Mouse (Mus musculus) cerebellum, adult 11 months (tissue): ENCODE data around the gene Rerg.

ENCODE experiments used
- DNase-seq: peaks from one replicate; pipeline ENCODE4 v3.0.0; 2022

Gene Rerg

DNA sequence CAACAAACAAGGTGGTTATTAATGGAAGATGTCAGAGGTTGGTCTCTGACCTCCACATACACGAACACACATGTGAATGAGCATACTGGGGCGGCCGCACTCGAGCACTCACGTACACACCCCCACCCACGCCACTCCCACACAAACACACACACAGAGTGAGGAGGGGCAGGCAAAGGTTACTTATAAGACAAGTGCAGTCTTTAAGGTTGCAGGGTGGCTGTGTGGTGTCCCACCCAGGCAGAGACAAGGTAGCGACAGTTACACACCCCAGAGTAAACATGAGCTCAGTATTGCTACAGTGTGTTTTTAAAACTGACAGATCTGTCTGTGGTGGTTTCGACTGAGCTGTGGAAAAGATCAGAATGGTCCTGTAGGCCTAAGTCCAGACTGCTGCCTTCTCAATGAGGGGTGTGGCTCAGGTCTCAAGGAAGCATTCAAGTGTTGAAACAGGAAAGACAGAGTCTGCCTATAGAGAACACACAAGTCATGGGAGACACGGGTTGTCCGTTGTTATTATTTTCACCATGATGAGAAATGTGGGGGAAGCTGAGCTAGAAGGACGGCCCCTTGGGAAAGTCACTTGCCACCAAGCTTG is 8.7 kb downstream of the Rerg start:
- DNase-seq = no peak

DNA sequence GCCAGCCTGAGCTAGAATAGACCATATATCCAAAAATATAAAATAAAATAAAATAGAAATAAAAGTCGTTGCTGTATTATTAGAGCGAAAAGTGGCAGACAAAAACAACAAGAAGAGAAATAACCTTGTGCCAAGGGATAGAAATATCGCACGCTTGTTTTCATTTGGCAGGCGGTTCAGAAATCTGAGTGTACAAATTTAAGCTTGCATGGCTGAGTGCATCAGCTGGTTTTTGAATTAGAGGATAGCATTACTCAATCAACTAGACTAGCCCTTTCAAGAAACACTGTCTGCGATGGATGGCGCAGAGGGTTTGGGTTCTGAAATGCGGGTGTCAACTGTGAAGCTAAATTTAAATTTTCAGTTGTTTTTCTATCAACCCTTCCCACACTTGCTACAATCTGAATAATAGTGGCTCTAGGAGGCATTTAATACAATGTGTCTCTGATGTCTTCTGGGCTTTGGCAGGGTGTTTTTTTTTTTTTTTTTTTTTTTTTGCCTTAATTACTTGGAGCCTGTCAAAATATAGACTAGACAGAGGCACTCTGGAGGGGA is 10.8 kb downstream of the Rerg start:
- no peak for DNase-seq

DNA sequence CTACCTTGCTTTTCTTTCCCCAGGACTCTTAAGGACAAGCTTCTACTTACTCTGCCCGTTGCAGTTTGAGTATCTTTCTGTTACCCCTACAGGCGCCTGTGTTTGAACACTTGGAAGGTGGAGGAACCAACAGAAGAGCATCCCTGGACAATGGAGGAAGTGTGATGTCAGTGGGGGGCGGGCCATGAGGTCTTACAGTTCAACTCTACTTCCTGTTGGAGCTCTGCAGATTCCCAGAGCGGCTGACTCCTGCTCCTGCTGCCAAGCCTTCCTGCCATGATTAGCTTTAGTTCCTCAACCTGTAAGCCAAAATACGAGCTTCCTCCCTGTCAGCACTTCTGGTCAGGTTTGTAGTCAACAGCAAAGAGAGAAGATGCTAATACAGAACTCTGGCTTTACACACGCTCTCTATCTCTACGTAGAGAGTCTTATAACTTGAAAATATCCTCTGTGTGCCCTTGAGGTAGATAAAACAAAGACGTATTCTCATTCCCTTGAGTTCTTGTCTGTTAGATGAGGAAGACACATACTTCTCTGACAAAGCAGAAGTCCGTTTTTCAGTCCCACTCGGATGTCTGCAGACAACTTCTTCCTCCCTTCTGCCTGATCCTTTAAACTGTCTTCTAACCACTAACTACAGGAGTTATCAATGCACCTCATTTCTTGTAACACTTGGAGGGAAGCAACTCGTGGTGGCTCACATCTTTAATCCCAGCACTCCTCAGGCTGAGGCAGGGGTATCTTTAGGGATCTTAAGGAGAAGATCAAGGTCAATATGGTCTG is 13.7 kb downstream of the Rerg start:
- no peak for DNase-seq

DNA sequence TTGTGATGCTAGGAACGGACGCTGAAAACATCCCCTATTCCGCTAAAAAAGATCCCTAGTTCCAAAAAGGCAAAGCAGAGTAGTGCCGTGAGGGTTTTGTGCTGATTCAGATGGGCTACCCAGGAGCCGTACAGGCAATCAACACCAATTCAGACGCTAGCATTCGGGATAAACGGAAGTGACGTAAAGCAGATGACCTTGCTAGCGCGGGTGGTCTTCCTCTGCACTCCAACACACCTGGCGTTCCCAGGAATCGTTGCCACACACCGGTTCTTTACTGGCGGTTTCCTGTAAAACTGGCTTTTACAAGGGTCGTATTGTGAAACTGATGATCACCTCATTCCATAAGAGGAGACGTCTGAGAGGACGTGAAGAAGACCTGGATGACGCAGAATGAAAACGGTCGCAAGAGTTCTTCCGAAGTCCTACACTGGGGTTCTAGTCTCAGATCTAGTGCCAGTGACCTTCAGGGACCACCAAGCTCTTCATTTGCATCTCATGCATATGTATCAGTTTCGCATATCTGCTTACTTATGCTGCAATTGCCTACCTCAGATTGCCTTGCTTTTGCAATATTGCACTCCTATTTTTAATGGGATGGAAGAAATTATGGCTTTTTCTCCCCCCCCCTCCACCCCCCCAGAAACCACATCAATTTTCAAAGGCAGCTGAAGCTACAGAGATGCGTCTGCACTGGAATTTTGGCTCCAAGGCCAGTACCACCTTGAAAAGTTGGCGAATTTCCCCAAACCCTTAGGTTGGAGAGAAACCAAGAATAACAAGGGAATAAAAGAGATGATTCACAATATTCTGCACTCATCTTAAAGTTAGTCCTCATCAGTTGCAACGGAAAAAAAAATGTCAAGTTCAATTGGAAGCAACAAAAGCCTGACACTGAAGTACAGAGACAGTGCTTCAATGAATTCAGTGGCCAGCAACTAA is 14.8 kb downstream of the Rerg start:
- DNase-seq = no peak

DNA sequence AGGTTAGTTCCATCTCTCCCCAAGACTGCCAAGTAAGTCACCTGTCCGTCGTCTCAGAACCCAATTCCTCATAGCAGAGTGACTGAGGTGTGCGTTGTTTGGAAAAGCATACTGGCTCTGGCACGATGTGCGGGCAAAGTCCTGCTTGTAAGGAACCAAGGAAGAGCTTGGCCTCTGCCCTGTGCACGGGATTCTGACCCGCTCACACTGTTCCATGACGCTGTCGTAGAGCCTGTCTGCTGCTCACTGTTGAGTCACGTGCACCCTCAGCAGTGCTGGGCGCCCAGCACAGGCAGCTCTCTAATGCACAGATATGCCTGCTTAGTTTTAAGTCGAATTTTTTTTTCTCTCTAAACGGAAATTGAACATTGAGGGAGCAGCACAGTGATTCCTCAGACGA is 17.3 kb downstream of the Rerg start:
- DNase-seq = no peak

DNA sequence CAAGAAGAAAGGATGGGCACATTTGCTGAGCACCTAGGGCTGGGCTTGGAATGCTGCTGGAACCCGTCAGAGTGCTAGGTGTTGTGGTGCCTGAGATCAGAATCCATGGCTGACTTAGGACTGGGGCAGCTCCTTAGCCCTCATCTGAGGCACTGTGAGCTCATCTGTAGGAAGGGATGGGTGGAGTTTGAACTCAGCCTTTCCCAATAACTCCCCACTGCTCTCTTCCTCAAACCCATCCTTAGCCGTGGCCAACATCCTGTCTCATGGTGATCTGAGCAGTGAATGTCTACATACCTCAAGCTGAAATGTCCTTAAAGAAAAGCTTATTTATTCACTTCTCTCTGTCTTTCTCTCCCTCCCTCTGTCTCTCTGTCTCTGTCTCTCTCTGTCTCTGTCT is 19.3 kb downstream of the Rerg start:
- DNase-seq = no peak

DNA sequence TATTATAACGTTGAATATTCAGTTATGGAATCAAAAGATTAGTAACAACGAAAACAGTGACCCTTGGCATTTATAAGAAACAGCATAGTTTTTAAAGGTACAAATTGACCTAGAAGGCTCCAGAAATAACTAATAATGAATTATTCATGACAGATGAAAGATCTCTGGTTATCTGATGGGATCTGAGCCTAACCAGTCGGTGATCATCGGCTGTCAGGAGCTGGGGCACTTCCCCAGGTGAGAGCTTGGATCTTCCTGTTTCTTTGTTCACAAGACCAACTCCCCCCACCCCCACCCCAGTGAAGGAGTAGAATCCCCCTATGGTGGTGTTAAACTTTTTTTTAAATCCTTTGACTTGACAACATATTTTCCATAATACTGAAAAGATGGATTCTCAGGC is 20.5 kb downstream of the Rerg start:
- no peak for DNase-seq

DNA sequence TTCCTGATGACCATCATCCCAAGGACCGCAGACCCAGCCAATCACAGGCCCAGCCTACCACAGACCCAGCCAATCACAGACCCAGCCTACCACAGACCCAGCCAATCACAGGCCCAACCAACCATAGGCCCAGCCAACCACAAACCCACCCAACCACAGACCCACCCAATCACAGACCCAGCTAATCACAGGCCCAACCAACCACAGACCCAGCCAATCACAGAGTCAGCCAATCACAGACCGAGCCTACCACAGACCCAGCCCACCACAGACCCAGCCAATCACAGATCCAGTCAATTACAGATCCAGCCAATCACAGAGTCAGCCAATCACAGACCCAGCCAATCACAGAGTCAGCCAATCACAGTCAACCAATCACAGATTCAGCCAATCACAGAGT is 23.4 kb downstream of the Rerg start:
- DNase-seq = no peak

DNA sequence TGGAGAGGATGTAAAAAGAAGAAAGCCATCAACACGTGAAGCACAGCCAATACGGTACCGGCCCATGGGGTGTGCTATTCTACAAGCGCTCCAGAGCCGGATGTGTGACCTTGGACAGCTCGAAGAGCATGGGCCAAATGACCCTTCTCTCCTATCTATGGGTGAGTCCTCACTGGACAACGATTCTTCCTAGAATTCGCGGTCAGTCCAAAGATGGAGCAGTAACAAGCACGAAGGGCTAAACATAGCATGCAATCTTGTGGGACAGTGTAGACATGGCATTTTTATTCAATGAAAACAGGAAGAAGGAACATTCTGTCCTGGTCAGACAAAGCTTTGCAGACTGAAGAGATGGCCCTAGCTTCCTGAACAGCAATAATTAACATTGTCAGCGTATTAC is 24.7 kb downstream of the Rerg start:
- DNase-seq = no peak

DNA sequence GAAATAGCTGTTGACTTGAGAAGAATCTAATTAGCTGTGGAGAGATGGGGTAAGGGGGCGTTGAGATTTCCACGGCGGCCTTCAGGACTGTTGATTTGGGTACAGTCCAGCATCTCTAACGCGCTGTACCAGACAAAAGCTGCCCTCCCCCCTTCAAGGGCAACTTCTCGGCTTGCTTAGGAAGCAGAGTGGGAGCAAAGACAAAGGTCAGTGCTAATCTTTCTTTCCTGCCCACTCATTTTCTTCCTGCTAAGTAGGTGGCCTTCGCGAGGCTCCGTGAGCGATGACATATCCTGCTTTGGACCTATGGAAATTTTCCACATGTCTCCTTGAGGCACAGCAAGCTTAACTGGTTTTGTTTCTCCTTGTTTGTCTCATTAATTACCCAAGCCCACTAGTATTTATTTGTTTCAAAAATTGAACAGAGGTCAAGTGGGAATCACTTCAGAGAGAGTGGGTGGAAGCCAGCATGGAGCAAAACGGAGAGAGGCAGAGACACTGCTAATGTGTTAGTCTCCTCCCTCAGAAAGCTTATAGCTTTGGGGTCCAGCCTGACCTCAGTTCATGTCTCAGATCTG is 25.2 kb downstream of the Rerg start:
- no peak for DNase-seq

DNA sequence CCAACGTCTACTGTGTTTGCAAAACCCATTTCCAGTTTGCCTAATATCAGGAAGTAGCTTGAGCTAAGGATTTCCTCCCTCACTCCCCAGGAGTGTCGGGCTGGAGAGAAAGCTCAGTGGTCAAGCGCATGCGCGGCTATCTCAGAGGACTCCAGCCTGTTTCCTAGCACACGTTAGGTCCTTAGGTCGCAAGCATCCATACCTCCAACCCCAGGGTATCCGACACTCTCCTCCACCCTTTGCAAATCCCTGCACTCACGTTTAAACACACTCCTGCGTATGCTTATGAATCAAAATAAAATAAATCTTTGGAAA is 25.8 kb downstream of the Rerg start:
- no peak for DNase-seq

DNA sequence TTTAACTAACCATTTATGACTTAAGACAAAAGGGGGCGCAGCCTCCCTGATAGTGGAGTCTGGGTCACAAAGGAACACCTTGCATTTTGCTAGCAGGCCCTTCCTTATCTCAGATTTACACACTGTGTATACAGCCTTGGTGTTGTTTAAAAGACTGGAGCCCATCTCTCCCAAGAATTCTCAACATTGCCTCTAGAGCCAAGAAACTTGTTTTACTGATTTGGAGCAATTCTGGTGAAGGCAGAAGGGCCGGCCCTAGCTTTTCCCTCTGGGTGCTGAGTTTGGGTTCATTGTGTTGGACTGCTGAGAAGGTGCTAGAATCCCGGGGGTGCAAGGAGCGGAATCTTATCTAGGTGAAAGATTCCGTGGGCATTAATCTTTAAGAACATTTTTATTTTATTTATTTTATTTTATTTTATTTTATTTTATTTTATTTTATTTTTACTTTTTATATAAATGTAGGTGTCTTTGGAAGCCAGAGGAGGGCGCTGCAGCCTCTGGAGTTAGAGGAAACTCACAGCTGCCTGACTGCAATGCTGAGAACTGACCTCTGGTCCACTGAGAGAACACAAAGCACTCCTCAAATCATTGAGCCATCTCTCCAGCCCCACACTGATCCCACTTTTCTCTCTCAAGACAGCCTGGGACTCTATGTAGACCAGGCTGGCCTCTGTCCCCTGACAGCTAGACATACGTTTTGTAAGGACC is 26.3 kb downstream of the Rerg start:
- DNase-seq = no peak

DNA sequence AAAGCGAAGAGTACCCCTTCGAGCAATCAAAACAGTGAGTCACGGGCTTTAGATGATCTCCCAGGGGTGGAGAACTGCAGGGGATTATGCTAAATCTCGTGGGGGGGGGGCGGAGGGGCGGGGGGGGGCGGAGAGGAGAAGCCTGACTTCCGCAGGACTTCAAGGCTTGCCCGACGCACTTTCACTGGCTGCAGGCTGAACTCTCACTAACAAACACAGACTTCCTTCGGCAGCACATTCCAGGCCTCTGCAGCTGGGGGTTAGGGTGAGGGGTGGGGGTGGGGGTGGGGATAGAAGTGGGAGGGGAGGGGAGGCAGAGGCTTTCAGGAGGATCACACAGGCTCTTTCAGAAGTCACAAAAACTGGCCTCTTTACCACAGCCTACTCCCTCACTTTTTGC is 27.5 kb downstream of the Rerg start:
- DNase-seq = no peak

DNA sequence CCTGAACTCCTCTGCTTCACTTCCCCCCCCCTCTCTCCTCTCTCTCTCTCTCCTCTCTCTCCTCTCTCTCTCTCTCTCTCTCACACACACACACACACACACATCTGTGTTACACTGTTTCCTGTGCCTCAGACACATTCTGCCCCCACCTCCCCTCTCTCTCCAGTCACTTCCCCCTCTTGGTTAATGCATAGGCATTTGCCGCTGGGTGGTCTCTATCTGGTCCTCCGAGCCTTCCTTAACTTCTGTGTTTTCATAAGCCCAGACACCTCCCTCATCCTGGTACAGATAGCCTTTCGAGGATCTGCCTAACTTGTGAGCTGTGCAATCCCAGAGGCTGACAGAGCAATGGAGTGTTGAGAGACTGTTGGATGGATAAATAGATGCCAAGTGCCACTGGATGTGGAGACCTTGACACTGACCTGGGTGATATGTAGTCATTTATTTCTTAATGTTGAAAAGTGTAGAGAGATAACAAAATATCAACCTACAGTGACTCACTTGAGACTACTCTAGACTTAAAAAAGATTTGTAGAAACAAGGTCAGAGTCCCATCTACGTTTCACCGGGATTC is 29.0 kb downstream of the Rerg start:
- DNase-seq = no peak

DNA sequence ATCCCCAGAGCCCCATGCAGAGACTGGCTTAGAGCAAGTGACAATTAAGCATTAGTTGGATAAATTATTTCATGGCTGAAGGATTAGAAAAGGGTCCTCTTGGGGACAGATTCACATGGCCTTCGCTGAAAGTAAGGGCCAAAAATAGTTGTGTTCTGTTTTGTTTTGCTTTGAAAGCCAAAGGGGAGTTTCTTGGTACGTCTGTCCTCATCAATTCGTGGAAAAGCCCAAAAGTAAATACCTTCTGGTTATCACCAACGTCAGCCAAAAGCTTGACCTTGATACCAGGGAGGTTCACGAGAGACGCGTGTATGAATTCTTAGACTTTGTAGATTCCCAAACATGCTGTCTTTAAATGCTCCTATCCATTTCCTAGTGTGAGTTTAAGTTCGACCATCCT is 31.5 kb downstream of the Rerg start:
- DNase-seq = no peak

DNA sequence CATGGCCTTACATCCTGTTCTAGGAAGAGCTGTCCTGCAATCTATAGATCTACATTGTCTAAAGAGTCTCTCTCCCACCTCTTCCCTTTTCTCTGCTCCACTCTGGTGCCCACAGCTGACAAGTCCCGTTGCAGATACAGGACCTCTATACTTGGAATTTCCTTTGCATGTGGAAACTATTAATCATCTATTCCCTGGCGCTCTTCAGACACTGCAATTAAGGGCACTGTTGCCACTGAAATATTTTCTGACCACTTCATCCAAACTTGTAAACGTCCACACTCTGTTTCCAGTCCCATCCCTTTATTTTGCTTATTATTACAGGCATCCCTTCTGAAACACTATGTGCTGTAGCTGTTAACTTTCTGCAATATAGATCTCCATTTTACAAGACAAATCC is 31.9 kb downstream of the Rerg start:
- DNase-seq = no peak

DNA sequence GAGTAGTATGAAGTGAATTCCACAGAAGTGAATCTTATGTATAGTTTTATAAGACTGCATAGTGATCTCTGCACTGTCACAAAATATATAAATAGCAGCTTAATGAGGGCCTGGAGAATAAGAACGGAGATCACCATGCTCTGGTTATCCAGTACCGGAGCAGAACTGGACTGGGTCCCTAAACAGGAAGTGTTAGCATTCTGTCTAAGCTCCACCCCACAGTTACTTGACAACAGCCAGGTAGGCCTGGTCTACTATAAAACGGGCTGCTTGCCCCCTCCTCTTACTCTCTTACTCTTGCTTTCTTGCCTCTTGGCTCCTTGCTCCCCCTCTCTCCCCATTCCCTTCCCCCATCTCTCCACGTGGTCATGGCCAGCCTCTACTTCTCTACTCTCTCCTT is 33.9 kb downstream of the Rerg start:
- DNase-seq = no peak

DNA sequence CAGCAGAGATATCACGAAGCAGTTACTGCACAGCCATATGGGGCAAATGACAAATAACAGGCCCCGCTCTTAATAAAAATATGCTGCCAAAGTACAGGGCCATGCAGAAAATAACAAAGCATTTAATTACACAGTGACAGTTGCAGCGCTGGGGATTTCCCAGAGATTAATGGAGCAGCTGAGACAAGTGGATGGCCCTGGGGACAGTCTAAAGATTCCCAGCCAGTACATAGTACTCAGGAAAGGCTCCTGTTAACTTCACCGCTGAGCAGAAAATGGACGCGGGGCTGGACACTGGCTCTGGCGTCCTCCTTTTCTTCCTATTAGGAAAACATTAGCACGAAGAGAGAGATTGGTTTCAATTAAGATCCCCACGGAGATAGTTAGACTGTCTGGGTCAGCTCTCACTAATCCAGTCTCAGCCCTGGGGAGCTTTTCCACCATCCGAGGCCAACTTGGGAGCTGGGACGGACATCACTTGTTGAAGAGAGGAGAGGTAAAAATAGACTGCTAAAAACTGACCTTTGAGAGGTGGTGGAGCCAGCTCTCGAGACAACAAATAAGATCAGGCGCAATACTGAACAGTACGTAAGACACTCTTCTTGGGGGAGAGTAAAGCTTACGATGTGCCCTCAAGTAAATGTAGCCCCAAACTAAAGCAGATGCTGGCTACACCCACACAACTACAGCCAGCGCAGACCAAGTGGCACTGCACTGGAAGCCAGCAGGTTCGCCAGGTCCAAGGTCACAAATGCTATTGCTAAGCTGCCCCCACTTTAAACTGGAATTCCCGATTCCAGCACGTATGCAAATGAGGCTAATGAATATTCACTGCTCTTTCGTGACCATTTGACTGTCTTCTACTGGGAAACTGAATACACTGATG is 34.5 kb downstream of the Rerg start:
- DNase-seq = no peak

DNA sequence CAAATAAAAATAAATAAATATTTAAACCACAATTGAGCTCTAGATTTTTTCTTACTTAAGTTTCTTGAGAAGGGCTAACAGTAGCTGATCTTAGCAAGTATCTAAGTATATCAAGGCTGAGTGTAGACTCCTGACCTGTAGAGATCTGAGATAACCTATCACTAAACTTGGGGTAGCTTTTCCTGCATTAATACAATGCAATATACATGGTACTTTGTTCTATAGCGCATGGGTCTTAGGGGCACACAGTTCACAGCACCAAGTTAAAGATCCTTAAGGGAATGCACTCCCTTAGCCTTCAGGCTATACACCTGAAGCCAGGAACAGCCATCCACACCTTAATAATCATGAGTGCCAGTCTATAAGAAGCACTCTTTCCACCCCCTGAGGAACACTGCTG is 38.5 kb downstream of the Rerg start:
- no peak for DNase-seq

DNA sequence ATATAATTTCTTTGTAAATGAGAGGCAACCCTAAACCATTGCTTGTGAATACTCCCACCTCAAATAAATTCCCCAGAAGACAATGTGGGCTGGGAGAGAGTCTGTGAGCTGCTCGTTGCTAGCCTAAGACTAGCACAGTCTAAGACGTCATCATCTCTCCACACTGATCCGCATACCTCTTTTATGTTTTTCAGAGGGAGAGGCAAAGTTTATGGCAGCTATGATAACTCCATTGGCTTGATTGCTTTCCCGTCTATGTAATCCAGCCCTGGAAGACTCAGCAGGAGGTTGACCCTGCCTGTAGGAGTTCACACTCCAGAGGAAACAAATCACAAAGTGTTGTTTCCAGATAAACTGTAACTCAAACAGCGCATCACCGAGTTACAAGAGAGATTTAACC is 38.9 kb downstream of the Rerg start:
- DNase-seq = no peak

DNA sequence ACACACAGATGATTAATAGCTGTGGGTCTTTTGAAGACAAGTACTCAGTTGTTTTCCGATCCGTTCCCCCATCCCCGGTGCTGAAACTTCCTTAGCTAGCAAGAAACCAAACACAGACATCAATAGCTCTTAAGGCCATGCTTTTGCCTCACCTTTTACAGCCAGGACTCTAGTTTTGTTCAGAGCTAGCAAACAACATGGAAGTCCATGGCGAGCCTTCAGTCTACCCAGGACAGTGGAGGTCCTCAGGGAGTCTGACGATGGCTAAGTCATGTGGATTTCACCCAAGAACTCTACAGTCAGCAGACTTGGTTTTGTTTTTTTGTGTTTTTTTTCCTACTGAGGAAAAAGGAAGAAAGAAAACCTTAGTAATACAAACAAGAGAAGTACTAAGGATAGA is 43.4 kb downstream of the Rerg start:
- no peak for DNase-seq
